Mouse (Mus musculus) spleen, adult 2 months (tissue): ENCODE results near the gene Olfr376.

Experiments
- CTCF ChIP-seq: fragments of 200-500 bp; IDR thresholded peaks from 2 replicates; pipeline ENCODE4 v1.5.1; 2011; ENCODE audit warnings: mild to moderate bottlenecking, inconsistent platforms; ENCODE audit not compliant: insufficient read depth, insufficient read length, insufficient replicate concordance; ENCODE audit errors: extremely low read depth
- POLR2A ChIP-seq: fragments of 200-500 bp; IDR thresholded peaks from 2 replicates; pipeline ENCODE4 v1.6.1; 2011; ENCODE audit warnings: low read depth, low read length, inconsistent platforms

DNA sequence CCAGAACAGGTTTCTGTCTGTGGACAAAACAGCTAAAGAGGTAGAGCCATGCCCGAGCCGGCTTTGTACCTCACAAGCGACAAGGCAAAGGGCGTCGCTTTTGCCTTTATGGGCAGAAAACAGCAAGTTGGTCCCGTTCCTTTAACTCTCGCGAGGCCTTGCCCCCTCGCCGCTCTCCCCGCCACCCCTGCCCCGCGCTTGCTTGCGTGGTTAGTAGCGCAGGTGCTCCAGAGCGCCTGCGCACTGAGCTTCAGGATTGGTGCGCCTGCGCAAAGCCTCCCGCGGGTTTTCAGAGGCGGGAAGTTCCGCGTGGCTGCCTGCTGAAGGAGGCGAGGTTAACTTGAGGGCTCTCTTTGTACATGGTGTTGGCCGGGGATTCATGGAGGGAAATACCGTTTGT lies 41.6 kb upstream of the Olfr376 start, which contains the start of the genes Aspa, Gm49340 and Spata22:
- no peak for TF ChIP-seq CTCF
- no peak for TF ChIP-seq POLR2A
